Mouse (Mus musculus): ENCODE measurements around the gene Anapc15-ps.

Gene Anapc15-ps

DNA sequence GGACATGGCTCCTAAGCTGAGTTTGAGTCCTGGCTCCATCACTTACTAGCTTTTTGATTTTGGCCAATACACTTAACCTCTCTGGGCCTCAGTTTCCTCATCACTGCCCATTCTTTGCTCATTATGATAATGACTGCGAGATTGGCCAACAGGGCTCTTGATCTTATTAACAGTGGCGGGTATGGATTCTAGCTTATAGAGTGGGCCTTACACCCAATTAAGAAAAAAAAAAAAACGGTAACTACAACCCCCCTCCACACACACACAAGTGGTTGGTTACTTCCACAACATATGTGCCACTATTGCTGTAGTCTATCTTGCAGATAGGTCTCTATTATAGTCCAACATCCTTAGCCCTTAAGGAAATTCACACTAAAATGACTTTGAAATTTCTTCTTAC lies at the start of gene Anapc15-ps:
Anapc15-ps (minus strand) TSS at position 101 of the 400 bp plus-strand sequence.
- DNase-seq (ENCODE audit: low spot score), result no peak

DNA sequence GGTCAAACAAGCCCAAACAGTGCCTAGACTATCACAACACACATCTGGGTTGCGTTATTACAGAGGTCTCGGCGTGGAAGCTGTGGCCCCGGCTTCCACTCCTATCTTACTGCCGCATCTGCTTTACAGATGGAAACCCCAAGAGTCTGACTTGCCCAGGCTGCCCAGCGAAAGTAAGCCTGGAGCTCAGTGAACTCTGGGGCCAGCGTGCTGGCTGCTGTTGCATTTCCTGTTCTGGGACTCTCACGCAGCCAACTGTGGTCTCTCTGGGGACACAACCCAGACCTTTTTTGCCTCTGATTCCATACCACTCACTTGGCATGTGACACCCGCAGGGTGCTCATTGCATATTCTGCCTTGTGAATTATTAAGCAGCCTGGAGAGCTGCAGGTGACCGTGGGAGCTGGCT lies 49.0 kb upstream of the Anapc15-ps start:
- no peak for DNase-seq (ENCODE audit: low spot score)

DNA sequence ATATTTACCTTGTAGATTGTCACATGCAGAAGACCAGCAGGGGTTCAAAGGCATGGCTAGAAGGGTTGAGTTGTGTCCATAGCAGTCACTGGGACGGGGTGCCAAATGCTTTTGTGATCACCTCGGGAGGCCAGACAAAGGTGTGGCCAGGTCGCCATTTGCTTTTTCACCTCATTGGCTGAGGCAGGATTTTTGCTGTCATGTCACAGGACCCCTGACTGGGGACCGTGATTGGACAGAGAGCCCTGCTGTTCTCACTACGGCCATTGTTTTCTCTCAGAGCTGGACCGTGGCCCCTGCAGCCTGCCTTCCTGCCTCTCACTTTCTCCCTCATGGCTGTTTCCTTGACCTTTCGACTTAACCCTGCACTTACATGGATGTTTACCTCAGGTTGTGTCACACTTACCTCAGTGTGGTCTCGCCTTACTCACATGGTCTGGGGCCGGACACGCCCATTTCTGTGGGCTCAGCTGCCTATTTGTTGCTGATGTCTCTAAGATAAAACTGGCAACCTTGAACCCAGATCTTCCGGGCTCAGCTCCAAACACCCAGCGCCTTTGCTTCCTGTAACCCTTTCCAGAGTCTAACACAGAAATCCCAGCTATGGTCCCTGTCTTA lies 47.0 kb upstream of the Anapc15-ps start:
- DNase-seq (ENCODE audit: low spot score), result no peak

DNA sequence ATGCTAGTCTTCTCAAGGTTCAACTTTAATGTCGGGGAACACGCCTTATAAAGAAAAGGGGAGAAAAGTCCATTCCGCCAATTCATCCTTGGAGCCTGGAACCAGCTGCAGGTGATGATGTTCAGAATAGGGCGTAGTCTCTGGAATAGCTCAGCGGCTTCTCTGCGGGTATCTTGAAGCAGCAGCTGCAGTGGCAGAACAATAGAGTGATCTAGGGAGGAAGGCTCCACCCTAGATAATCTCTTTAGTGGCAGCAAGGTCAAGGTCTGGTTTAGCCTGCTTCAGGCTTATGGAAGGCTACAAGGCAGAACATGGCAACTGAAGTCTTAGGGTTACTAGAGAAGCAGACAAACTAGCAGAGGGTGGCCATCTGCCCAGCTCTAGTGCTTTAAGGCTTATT lies 46.2 kb upstream of the Anapc15-ps start:
- no peak for DNase-seq (ENCODE audit: low spot score)

DNA sequence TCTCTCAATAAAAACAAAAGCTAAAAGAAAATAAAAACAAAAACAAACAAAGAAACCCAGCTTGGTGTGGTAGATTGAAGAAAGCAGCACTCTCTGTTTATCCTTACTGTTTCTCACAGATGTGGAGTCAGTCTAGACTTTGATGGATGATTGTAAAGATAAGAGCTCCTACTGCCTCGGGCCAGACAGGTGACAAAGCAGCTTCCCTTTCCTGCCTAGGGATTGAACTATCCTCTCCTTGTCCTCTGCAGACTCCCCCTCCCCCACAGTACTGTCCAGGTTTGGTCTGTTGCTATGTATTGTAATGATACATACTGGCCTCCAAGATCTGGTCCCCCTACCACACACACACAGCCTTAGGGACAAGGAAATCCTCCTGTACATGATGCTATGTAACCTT lies 45.5 kb upstream of the Anapc15-ps start:
- no peak for DNase-seq (ENCODE audit: low spot score)

DNA sequence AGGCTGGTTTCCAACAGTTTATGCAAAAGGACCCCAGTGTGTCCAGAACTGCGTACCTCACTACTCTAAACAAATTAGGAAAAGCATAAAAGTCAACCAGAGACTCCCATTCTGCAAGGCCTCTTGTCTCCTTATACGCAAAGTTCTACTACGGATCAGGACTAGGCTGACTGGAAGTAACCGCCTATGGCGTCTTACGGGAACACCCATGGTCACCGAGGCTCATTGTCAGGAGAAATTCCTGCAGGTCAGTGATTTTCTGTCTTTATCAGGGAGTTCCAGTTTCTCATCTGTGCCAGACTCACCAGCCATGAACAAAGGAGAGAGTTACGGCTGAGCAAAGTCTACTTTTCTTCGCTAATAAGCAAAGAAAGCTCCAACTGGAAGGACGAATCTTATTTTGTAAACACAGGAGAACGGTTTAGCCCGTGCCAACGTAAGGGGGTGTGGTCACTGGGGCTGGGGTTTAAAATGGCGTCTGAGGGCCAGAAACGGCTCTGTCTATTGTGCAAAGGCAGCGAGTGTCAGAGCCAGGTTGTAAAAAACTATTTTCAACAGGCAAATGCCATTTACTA lies 43.9 kb upstream of the Anapc15-ps start:
- DNase-seq (ENCODE audit: low spot score), result no peak

DNA sequence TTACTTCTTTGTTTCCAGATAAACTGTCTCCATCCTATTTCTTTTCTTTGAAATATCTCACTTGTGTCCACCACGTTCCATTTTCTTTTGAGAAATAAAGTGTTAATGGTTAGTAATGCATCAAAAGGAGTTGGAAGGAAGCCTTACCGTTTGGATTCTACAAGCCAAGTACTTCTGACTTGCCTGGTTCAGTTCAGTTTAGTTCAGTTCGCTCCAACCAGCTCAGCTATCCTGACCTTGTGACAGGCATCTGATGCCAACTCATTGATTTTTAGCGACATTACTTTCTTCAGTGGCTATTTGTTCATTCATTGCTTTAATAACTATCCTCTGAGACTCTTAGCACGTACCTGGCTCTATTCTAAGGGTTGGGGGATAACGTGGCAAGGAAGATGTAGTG lies 42.4 kb upstream of the Anapc15-ps start:
- DNase-seq (ENCODE audit: low spot score), result no peak

DNA sequence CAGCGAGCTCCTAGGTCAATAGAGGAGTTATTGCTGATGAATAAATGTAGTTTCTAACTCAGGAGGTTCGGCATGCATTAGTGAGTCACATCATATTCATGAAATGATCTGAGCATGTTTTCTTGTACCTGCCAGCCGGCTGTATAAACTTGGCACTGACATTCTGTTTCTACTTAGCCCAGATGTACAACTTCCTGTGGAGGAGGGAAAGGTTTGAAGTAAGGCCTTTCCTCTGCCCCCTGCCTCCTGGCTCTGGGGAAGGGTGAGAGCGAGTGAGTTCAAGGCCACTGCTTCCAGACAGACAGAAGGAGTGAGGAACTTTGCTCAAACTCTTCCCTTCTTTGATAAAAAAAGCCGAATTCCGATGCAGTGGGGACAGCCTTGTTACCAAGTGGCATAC lies 39.0 kb upstream of the Anapc15-ps start:
- DNase-seq (ENCODE audit: low spot score), result no peak

DNA sequence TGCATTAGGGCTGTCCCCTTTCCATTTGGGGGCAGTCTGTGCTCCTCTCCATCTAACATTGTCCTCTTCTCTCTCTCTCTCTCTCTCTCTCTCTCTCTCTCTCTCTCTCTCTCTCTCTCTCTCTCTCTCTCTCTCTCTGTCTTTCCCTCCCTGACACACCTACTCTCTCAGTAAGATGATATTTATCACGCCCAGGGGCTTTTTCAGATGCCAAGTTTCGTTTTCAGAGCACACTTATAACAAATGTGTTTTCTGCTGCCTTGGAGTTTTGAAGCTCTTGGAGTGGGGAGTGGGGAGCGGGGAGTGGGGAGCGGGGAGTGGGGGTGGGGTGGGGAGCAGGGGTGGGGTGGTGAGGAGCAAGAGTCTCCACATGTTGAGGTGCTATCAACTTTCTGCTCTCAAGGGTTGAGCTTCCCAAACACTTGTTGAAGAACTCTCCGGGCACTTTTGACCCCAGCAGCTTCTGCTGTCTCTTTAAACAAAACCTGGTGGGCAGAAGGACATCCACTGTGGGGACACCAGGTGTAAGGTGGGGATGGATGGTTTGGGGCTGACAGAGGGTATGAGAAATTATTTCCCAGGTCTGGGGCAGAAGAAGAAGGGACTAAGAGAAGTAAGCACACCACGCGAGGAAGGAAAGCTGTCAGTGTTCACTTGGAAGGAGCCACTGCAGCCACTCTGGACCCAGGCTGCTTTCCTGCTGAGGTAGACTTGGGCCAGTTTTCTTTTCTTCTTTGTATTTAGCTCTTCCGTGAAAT lies 36.8 kb upstream of the Anapc15-ps start:
- no peak for DNase-seq (ENCODE audit: low spot score)

DNA sequence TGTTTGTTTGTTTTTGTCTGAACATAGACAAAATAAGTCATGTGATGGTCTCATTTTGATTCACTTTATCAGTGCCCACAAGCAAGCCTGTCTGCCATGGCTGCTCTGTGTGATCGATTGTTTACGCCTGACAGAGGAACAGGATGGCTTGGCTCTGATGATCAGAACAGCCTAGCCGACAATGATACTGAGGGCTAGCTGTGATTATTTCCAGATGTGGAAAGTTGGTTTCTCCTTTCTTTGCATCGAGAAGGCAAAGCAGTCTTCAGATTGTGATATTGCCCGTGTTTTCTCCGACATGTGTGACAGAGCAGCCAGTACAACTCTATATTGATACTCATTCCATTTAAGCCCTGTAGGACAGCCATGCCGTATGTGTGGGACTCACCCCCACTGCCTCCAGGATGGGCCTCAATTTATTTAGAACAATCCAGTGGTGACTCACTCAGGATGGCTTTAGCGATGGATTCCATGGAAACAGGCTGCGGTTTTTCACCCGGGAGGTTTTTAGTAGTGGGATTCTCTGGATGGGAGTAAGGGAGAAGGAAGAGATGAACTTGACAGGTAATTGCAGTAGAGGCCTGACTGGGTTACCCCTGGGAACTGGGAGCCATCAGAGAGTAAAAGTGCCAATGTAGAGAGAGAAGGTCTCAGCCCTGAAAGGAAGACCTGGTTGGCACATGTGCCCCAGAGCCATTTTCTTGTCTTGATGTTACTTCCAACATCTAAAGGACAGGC lies 36.1 kb upstream of the Anapc15-ps start:
- DNase-seq (ENCODE audit: low spot score), result no peak

DNA sequence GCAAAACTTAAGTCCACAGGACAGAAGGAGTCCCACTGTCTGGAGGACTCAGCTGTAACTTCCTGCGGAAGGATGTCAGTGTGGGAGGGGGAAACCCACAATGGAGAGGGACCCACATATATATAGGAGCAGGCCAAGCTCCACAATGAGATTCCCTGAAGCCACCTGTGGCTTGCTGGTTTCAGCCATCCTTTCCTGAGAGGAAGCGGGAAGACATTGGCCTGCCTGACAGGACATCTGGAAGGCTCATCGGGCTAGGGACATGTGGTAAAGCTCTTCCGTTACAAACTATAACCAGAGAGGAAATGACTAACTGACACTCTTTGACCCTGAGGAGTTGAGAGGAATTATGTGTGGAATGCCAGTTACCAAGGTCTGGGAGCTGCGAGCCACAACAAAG lies 34.8 kb upstream of the Anapc15-ps start:
- no peak for DNase-seq (ENCODE audit: low spot score)

DNA sequence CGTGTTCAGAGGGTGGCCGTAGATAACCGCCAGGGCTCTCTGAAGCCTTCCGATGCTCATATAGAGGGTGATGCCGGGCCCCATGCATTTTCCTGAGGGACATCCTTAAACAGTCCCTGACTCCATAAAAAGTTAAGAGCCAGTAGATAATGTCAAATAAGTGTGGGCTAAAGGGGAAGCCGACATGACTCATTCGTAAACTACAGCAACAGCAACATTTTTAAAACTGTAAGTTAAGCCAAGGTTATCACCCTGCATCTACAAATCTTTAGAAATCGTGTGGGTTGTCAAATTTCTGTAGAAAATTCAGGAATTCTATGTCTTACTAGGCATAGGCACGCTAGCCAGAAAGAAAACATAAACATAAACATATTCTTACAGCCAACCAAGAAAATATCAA lies 33.6 kb upstream of the Anapc15-ps start:
- no peak for DNase-seq (ENCODE audit: low spot score)

DNA sequence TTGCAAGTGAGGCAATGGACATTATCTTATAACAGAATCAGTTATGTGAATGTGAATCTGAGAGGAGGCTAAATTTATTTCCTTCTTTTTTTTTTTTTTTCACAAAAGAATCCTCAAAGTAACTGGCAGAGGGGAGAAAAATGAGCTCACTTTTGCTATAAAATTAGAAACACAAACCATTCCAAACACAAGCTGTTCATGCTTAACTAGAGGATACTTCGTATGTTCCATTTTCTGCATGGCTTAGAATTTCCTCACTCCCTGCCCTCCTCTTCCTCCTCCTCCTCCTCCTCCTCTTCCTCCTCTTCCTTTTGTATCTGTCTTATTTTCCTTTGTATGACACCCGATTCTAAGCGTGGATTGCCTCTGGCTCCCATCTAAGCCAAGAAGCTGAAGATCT lies 32.5 kb upstream of the Anapc15-ps start:
- no peak for DNase-seq (ENCODE audit: low spot score)

DNA sequence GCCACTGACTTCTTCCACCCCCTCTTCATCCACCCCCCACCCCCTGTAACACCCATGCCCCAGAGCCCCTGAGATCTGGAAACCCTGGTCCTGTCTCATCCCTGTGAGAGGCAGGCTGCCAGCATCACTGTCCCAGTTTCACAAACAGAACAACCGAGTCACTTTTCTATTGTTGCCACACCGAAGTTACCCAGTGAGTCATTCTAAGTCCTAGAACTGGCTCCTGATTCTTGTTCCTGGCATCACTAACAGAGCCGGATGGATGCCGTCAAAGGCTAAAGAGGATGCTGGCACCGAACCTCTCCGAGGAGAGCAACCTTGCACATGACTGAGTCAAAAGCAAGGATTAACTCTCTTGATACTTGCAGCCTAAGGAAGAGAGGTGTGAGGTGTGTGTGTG lies 31.6 kb upstream of the Anapc15-ps start:
- no peak for DNase-seq (ENCODE audit: low spot score)

DNA sequence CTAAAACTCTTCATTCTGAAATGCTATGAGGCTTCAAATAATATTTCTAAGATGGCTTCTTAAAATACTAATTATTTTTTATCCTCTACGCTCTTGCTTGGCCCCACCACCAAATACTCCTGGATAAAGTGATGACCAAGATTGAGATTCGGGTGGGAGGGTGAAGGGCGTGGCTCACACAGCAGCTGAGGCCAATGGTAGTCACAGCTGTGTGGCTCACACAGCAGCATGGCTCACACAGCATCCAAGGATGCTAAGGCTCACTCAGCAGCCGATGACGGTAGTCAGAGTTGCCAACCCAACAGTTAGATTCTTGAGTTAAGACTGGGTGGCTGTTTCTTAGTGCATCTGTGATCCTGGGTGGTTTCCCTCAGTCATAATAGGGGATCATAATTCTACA lies 30.5 kb upstream of the Anapc15-ps start:
- DNase-seq (ENCODE audit: low spot score), result no peak

DNA sequence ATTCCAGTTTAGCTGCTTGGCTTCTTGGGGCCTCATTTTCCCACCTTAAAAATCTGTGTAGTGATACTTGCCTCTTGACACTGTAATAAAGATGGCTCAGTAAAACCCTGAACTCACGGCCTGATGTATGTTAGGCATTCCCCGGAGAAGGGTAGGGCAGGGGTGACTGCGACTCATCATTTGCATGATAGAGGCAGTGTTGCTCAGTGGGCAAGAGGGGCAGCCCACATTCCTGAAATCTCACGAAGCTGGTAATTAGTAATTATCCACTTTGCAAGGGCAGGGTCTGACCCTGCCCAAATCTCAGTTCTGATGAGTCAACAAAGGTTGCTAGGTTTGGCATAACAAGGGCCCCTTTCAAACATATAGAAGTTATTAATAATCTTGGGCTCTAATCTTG lies 27.2 kb upstream of the Anapc15-ps start:
- no peak for DNase-seq (ENCODE audit: low spot score)

DNA sequence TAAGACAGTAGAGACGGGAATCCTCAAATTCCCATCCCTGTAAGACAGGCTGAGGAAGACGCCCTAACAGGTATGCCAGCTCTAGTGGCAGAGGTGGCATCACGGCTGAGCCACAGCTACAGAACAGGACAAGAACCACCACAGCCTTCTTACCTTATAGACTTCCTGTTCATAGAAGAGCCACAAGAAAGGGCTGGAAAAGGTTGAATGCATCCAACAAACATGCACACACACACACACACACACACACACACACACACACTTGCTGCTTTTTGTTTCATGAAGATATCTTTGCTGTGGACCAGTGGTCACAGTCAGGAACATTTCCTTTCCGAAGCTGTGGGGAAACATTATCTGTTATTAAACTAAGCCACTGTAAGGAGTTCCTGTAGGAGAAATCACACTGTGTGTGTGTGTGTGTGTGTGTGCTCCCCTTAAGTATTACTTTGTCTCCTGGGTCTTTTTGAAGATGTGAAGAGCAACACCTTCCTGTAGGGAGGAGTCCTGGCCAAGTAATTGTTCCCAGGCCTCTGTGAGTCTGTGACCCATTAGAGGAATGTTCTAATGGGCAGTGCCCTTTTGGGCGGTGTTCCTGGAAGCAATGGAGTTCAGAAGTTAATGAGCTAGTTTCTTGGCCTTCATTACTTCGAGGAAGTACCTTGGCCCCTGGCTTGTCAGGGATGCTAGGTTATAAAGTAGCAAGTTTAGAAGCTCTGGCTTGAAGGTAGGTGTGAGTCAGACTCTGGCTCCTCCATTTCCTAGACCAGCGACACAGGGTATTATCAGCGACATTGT lies 25.9 kb upstream of the Anapc15-ps start:
- peak; percentile 36 for DNase-seq (ENCODE audit: low spot score)

DNA sequence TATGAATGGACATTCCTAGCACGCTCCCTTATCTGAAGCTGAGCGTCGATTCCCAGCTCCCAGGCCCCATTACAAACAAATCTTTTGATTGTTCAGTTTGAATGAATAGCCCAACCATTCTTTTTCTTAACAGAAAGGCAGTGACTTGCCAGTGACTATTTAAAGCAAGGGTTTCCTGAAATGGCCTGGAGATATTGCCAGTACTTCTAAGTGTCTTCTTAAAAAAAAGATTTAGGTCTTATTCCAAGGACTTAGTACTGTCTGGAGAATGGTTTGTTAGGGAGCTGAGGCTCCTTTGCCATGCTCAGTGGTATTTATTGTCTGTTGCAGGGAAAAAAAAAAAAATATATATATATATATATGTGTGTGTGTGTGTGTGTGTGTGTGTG lies 23.0 kb upstream of the Anapc15-ps start:
- no peak for DNase-seq (ENCODE audit: low spot score)

DNA sequence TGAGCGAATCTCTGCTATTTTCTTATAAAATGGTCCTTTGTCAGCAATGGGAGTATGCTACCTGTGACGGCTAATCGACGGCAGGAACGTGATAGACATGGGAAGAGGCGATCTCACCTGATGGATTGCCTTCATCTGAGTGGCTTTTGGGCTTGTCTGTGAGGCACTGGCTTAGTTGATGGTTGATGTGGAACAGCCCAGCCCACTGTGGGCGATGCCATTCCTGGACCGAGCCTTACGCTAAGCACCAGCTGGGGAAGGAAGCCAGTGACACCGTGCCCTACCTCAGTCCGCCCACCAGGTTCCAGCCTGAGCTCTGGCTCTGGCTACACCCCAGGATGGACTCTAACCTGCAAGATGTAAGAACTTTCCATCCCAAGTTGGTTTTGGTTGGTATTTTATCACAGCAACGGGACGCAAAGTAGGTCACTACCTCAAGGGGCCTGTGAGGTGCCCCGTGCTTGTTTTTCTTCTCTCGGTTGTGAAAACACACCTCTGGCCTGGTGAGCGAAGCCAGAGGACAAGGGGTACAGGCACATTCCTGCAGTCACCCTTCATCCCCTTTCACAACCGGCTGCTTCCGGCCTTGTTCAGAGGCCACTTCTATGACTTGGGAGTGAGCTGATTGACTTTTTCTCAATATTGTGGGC lies 22.5 kb upstream of the Anapc15-ps start:
- DNase-seq (ENCODE audit: low spot score), result no peak

DNA sequence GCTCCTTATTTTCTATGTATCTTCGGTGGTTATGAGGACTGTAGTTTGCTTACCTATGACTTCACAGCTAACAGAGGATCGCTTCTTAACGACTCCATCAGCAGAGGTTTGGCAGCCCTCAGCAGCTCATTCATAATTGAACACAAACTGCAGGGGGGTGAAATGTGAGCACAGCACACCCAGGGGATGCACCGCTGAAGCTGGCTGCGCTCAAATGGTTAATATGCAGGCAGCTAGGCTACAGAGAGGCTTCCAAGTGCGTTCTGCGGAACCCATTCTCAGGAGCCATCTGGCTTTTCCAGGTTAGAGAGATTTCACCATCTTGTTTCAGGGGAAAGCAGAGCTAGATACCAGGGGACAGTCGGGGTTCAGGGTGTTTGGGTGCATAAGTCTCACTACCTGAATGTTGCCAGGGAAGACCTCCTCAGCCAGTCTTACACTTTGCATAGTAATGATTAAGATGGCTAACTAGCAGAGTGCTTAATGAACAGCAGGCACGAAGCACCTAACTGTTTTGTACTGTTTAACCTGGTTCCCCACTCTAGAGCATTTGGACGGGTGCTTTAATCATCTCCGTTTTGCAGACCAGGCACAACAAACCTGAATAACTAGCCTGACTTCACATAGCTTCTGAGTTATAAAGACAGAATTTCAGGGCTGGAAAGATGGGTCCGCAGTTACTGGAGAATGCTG lies 21.5 kb upstream of the Anapc15-ps start:
- no peak for DNase-seq (ENCODE audit: low spot score)

DNA sequence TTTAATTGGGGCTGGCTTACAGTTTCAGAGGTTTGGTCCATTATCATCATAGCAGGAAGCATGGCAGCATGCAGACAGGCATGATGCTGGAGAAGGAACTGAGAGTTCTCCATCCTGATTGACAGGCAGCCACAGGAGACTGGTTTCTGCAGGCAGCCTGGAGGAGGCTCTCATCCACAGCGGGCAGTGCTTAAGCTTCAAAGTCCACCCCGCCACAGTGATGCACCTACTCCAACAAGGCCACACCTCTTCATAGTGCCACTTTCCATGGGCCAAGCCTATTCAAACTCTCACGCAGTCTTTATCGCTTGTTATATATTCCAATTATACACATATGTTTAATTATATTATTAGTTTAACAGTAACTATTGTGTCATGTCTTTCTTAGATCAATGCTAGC lies 18.1 kb upstream of the Anapc15-ps start:
- DNase-seq (ENCODE audit: low spot score), result no peak

Data from T-cell, adult 2 months (primary cell).